Mouse (Mus musculus) myocyte (in vitro differentiated cells): ENCODE data around the gene Flad1.

Experiments
- CEBPB ChIP-seq: IDR thresholded peaks from 2 replicates; pipeline ENCODE4 v1.6.1; 2011; ENCODE audit warnings: mild to moderate bottlenecking, moderate library complexity; ENCODE audit not compliant: poor library complexity, insufficient read depth, severe bottlenecking
- E2F4 ChIP-seq: IDR thresholded peaks from one replicate; pipeline ENCODE4 v1.6.1; 2011; ENCODE audit warnings: mild to moderate bottlenecking, control low read depth, moderate library complexity; ENCODE audit not compliant: insufficient read depth
- MAX ChIP-seq: IDR thresholded peaks from one replicate; pipeline ENCODE4 v1.6.1; 2011; ENCODE audit warnings: low read depth, mild to moderate bottlenecking, control low read depth
- POLR2A ChIP-seq: IDR thresholded peaks from one replicate; pipeline ENCODE4 v1.6.1; 2011; ENCODE audit warnings: low read depth, mild to moderate bottlenecking, control low read depth, moderate library complexity; ENCODE audit not compliant: insufficient read length
- SRF ChIP-seq: IDR thresholded peaks from one replicate; pipeline ENCODE4 v1.6.1; 2011; ENCODE audit warnings: low read depth; ENCODE audit not compliant: control insufficient read depth, insufficient read length
- USF1 ChIP-seq: IDR thresholded peaks from one replicate; pipeline ENCODE4 v1.6.1; 2011; ENCODE audit warnings: low read depth, mild to moderate bottlenecking, control low read depth, moderate library complexity

DNA sequence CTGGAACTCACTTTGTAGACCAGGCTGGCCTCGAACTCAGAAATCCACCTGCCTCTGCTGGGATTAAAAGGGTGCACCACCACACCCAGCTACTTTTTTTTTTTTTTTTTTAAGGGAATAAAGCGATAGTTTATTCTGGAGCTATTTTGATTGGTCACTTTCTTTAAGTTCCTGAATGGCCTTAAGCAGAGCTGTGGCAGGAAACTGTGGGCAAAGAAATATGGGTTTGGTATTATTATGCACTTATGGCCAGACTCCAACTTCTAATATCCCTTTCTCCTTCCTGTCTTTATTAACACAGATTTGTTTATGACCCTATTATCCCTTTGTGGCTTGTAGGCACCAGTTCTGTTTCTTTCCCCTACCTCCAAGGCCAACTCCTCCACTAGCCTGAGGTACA lies 8.8 kb upstream of the Flad1 start:
- TF ChIP-seq CEBPB: no peak
- TF ChIP-seq POLR2A: no peak
- TF ChIP-seq E2F4: no peak
- no peak for TF ChIP-seq SRF
- TF ChIP-seq USF1: no peak
- no peak for TF ChIP-seq MAX
